Mouse (Mus musculus): ENCODE measurements around the gene Brd1. TPM values are rescaled to one million over a fixed set of nuclear protein-coding genes. Genes with fewer than 3 reads are reported as not detected.

The Brd1 gene
- polyA plus RNA-seq, 1 experiment = 35.8 TPM

DNA sequence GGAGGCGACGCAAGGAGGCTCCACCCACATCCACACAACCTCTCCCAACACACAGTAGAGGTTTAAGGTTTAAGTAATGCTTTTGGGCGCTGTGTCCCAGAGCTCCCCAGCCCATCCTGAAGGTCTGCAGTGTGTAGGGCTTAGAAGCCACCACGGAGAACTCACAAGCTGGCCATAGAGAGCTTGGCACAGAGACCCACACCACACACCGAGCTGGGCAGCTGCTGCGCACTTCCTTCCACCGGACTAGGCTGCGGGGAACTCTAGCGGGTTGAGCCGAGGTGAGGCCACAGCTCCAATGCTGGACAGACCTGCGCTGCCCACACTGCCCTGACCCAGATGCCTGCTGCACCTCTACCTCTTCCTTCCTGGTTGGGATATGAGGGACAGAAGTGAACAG is 71.0 kb downstream of the Brd1 start:
- Histone ChIP-seq H3K27me3 (ENCODE audit: control insufficient read depth, insufficient read depth, low read length) (no peaks in the 10 kb centered on the region), H3K27ac (ENCODE audit: control insufficient read depth, insufficient read depth, low read length) (no peak overlapping the region), H3K4me1 (replicated peaks; ENCODE audit: control insufficient read depth, insufficient read depth, low read length) (no peaks in the 10 kb centered on the region), H3K4me3 (ENCODE audit: control insufficient read depth, insufficient read depth, low read length) (no peak overlapping the region), H3K36me3 (ENCODE audit: control insufficient read depth, insufficient read depth, low read length) (no peaks in the 10 kb centered on the region)
- no peak for DNase-seq
- no peak for TF ChIP-seq POLR2A (IDR thresholded peaks at IDR 0.05; ENCODE audit: control insufficient read depth, extremely low read depth, insufficient read depth, low read length, poor library complexity)
- TF ChIP-seq CTCF (IDR thresholded peaks at IDR 0.05; ENCODE audit: borderline replicate concordance, control insufficient read depth, extremely low read depth, insufficient read depth, low read length, poor library complexity) = no peak
- 33% methylated on average over 11 of the region's 11 CpGs for WGBS

DNA sequence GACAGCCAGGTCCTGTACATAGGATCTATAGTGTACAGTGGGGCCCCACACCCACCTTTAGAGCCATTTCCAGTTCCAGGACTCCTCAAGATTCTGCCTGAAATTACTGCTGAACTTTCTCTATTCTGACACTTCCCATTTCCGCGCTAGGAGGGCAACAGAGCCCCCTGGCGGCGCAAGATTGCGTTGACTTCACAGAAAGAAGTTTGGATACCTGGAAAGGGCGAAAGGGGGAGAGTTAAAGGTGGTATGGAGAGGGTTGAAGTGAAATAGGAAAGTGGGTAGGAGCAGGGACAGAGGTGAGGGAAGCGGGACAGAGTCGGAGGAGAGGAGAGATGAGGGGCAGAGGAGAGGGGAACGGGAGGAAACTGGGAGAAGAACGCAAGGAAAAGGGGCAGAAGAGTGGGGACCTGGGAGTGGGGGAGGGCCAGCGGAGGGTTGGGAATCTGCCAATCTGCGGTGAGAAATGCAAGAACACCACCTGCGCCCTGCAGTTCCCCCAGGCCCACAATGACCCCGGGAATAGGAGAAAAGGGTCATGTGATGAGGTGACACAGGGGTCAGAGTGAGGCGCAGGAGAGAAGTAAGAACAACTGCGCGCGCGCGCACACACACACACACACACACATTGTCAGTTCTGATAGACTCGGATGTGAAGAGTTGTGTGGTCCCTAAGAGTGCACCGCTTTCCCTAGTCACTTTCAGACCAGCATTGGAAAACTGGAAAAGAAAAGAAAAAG is 71.8 kb downstream of the Brd1 start:
- H3K4me3 ChIP-seq (ENCODE audit: control insufficient read depth, insufficient read depth, low read length) = no peak overlapping the region
- no peaks in the 10 kb centered on the region for H3K27me3 ChIP-seq (ENCODE audit: control insufficient read depth, insufficient read depth, low read length)
- WGBS = 10% methylated on average over 22 of the region's 22 CpGs
- no peaks in the 10 kb centered on the region for H3K4me1 ChIP-seq (replicated peaks; ENCODE audit: control insufficient read depth, insufficient read depth, low read length)
- no peak overlapping the region for H3K27ac ChIP-seq (ENCODE audit: control insufficient read depth, insufficient read depth, low read length)
- peak; percentile 56 for DNase-seq
- TF ChIP-seq POLR2A (IDR thresholded peaks at IDR 0.05; ENCODE audit: control insufficient read depth, extremely low read depth, insufficient read depth, low read length, poor library complexity) (no peak), CTCF (IDR thresholded peaks at IDR 0.05; ENCODE audit: borderline replicate concordance, control insufficient read depth, extremely low read depth, insufficient read depth, low read length, poor library complexity) (no peak; the same call in 1 of the 2 replicates)
- no peaks in the 10 kb centered on the region for H3K36me3 ChIP-seq (ENCODE audit: control insufficient read depth, insufficient read depth, low read length)

DNA sequence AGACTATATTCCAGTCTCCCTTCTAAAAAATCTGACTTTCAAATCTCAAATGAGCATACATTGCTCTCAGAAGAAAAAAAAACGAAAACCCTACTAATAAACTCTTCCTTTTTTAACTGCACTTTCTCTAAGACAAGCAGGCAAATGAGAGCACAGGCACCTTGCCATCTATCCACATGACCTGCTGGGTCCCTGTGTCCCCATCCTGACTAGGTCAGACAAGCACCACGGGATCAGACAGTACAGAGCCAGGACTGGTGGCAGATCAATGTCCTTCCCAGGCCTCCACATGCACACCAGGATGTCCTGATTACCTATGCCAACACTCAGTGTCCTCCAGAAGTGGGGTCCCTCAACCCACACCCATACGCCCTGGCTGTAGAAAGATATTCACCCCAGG is 72.4 kb downstream of the Brd1 start:
- H3K4me1 ChIP-seq (replicated peaks; ENCODE audit: control insufficient read depth, insufficient read depth, low read length) = no peaks in the 10 kb centered on the region
- H3K27me3 ChIP-seq (ENCODE audit: control insufficient read depth, insufficient read depth, low read length) = no peaks in the 10 kb centered on the region
- no peak overlapping the region for H3K4me3 ChIP-seq (ENCODE audit: control insufficient read depth, insufficient read depth, low read length)
- no peak for TF ChIP-seq CTCF (IDR thresholded peaks at IDR 0.05; ENCODE audit: borderline replicate concordance, control insufficient read depth, extremely low read depth, insufficient read depth, low read length, poor library complexity)
- no peak for TF ChIP-seq POLR2A (IDR thresholded peaks at IDR 0.05; ENCODE audit: control insufficient read depth, extremely low read depth, insufficient read depth, low read length, poor library complexity)
- H3K36me3 ChIP-seq (ENCODE audit: control insufficient read depth, insufficient read depth, low read length) = no peaks in the 10 kb centered on the region
- 74% methylated on average over 3 of the region's 3 CpGs for WGBS
- H3K27ac ChIP-seq (ENCODE audit: control insufficient read depth, insufficient read depth, low read length) = no peak overlapping the region
- no peak for DNase-seq

DNA sequence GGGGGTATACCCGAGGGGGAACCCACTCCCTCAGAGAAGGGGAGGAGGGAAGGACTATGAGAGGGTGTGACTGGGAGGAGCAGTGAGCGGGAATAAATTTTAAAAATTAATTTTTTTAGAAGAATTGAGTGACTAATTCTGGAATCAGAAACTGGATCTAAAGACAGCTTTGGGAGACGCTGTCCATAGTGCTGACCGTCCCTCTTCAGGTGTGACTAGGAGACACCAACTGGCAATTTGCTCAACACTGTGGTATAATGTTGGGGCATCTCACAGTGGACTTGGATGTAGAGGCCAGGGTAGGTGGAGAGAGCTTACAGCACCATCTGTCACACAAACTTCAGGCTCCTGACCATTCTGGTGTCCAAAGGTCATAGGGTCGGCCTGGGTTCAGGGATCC is 82.0 kb downstream of the Brd1 start:
- Histone ChIP-seq H3K27me3 (ENCODE audit: control insufficient read depth, insufficient read depth, low read length) (no peaks in the 10 kb centered on the region), H3K4me3 (ENCODE audit: control insufficient read depth, insufficient read depth, low read length) (no peak overlapping the region), H3K36me3 (ENCODE audit: control insufficient read depth, insufficient read depth, low read length) (no peaks in the 10 kb centered on the region), H3K4me1 (replicated peaks; ENCODE audit: control insufficient read depth, insufficient read depth, low read length) (no peaks in the 10 kb centered on the region), H3K27ac (ENCODE audit: control insufficient read depth, insufficient read depth, low read length) (no peak overlapping the region)
- DNase-seq = no peak
- WGBS = 61% methylated on average over 5 of the region's 5 CpGs
- TF ChIP-seq POLR2A (IDR thresholded peaks at IDR 0.05; ENCODE audit: control insufficient read depth, extremely low read depth, insufficient read depth, low read length, poor library complexity) (no peak), CTCF (IDR thresholded peaks at IDR 0.05; ENCODE audit: borderline replicate concordance, control insufficient read depth, extremely low read depth, insufficient read depth, low read length, poor library complexity) (no peak)

DNA sequence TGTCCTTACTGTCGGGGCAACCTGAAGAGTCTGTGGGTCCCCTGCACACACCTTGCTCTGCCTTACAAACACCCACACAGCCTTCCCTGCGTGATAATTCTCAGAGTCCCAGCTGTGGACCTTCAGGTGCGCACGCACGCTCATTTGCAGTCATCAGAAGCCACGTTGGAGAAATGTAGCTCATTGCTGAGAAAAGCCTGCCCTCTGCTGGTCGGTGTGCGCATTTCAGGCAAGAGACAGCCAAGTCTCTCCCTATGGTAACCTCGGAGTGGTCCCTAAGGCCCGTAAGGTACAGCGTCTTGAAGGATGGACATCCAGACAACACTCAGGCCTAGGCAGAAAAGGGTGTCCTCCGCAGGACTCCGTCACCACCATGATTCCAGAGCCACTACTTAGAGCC is 83.0 kb downstream of the Brd1 start:
- H3K27ac ChIP-seq (ENCODE audit: control insufficient read depth, insufficient read depth, low read length) = no peak overlapping the region
- no peaks in the 10 kb centered on the region for H3K36me3 ChIP-seq (ENCODE audit: control insufficient read depth, insufficient read depth, low read length)
- DNase-seq = peak; percentile 55
- H3K4me3 ChIP-seq (ENCODE audit: control insufficient read depth, insufficient read depth, low read length) = no peak overlapping the region
- no peaks in the 10 kb centered on the region for H3K27me3 ChIP-seq (ENCODE audit: control insufficient read depth, insufficient read depth, low read length)
- H3K4me1 ChIP-seq (replicated peaks; ENCODE audit: control insufficient read depth, insufficient read depth, low read length) = no peaks in the 10 kb centered on the region
- 26% methylated on average over 13 of the region's 13 CpGs for WGBS
- TF ChIP-seq POLR2A (IDR thresholded peaks at IDR 0.05; ENCODE audit: control insufficient read depth, extremely low read depth, insufficient read depth, low read length, poor library complexity) = no peak
- TF ChIP-seq CTCF (IDR thresholded peaks at IDR 0.05; ENCODE audit: borderline replicate concordance, control insufficient read depth, extremely low read depth, insufficient read depth, low read length, poor library complexity) = peak; percentile 83; the same call in 1 of the 2 replicates

Other genes starting within 250 kb of the Brd1 start
- gene Zdhhc25, start 133.9 kb downstream of the Brd1 start, polyA plus RNA-seq (2012; rRNA removed) = 0.09 TPM in 1 of 2 replicates, not detected in the other
- gene Zbed4, start 17.4 kb upstream of the Brd1 start, polyA plus RNA-seq (2012; rRNA removed) = 36.6 and 41.3 TPM in 2 replicates
- 25.1 and 27.1 TPM in 2 replicates for gene Alg12, start 85.1 kb upstream of the Brd1 start, polyA plus RNA-seq (2012; rRNA removed)
- 38.3 and 45.1 TPM in 2 replicates for gene Creld2, start 85.4 kb upstream of the Brd1 start, polyA plus RNA-seq (2012; rRNA removed)
- 35.8 and 46.3 TPM in 2 replicates for gene Pim3, start 128.0 kb upstream of the Brd1 start, polyA plus RNA-seq (2012; rRNA removed)
- gene Ttll8, start 220.2 kb upstream of the Brd1 start, polyA plus RNA-seq (2012; rRNA removed) = 0.05 and 0.06 TPM in 2 replicates
- gene Mlc1, start 244.8 kb upstream of the Brd1 start, polyA plus RNA-seq (2012; rRNA removed) = 0.08 and 0.13 TPM in 2 replicates
- 0.20 and 2.2 TPM in 2 replicates for gene Mov10l1, start 248.7 kb upstream of the Brd1 start, polyA plus RNA-seq (2012; rRNA removed)

All from thymus, adult 2 months (tissue).